Mouse (Mus musculus) adrenal gland, adult (tissue): Measurements from ENCODE around the gene Polr2e.

Source experiments
- DNase-seq, 2 experiments: peaks; one replicate each; pipeline ENCODE4 v3.0.0; 2022 to 2023; ENCODE audit warnings: low spot score in 1 of 2; ENCODE audit not compliant: inconsistent age in 2 of 2

The Polr2e gene

DNA sequence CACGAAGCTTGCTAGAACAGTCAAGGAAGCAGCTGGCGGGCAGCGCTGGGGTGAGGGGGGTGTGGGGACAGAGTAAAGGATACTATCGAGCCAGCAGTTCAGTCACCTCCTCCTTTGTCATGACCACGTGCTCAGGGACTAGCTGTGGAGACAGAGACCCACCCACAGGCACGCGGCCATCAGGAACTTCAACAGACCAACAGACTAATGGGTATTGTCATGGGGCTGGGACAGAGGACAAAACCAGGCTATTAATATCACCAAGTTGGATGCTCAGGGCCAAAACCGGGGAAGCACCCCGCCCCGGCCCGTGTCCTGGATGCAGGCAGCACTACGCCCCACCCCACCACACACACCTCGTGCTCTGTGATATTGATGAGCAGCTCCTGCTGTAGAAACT, 2.8 kb downstream of the Polr2e start:
- no peak for DNase-seq

DNA sequence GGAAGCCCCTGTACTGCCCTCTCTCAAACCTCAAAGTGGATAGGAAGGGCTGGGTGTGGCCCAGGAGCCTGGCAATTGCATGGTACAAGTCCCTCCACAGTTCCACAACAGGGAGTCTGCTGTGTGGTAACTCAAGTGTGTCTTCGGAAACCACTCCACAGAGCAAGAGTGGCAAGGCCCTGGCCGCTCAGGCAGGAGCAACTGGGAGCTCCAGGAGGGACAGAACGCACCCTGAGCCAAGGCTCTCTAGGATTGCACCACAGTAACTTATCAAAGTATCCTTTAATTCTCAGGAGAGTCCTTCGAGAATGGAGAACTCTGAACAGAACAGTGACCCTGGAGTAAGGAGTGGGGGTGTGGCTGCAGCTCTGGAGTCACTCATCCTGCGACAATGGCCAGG, 3.9 kb downstream of the Polr2e start:
- no peak for DNase-seq

DNA sequence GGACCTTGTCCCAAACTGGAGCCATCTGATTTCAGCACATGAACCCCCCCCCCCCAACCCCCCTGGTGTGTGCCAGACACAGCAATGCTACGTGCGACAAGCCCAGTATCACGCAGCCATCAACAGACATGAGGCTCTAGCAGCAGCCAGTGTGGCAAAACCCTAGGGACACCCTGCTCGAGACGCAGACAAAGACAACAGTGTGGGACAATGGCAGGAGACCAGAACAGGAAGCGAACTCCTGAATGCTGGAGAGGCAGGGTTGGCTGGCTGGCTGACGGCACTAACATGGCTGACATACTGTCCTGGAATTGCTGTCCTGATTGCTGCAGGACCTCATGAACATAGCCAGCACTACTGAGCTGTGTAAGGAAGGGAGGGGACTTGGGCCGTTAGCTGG, 4.4 kb downstream of the Polr2e start:
- no peak for DNase-seq

DNA sequence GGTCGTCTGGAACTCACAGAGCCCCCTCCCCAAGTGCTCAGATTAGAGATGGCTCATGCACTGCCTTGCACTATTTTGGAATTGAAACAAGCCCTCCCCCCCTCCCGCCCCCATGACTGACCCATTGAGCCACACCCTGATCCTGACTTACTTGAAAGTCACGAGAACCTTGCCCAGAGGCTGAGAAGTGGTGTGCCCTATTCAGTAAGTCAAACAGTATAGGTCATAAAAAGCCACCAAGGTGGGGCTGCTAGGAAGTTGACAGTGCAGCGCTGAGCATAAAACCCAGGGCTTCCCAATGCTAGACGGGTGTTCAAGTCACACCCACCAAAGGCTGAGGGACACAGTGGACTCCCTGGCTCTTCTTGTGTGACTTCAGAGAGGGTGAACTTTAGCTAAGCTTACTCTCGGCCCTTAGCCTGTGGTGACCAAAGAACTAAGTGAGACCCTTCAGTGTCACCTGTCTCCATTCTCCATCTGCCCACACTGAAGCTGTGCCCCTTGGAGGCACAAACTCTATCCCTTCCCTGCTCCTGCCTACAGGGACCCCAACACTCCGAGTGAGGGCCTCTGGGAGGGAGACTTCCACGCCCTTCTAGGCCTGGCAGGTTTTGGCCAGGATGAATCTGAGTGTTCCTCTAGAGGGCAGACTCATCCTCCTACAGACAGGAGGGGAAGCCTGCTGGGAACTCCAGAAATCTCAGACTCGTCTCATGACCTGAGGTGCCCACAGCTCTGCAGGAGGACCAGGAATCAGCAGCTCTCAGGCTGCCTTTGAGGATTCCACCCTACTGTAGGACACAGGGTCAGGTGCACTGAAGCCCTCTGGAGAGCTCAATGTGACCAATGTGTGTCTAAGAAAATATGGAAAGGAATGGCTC, 5.8 kb downstream of the Polr2e start:
- DNase-seq = peak; percentile 69 to 88

DNA sequence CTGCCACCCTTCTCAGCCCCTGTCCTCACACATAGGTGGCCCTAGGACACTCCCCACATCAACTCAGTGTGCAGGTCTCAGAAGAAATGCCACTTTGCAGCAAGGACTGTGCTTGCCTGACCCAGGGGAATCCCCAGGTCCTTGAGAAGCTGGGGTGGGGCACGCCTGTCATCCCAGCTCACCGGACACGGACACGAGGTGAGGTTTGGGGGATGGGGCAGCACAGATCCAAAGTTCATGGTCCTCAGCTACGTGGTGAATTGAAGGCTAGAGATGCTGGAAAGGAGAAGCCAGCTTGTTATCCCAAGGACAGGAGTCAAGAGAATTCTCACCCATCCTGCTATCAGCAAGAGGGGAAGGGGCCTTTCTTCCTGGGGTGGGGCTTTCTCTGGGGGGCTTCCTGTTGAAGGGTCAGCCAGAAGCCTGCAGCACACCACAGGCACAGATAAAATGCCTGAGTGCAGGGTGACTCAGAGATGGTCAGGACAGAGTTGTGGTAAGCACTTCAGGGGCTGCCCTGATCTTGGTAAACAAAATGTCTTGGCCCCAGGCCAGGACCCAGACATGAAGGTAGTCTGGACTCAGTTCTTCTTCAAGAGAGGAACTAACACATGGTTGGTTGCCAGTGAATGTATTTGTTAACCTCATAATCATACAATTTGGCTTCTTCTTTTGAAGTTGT, 6.7 kb downstream of the Polr2e start:
- DNase-seq = peak; percentile 84 to 90

DNA sequence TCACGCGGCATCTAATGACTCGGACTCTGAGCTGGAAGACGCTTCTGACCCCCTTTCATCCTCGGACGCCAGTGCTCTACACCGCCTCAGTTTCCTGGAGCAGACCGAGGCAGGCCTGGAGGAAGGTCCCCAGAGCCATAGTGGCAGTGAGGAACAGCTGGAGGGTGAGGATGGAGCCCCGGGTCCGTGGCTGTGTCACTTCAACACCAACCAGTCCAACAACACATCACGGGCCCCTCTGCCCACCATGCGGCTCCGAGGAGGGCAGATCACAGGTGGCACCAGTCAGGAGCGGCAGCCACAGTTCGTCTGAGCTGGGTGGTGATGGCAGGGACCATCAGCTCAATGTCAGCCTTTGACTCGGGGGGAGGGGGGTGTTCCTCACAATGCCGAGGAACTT, 8.9 kb downstream of the Polr2e start:
- DNase-seq = no peak

DNA sequence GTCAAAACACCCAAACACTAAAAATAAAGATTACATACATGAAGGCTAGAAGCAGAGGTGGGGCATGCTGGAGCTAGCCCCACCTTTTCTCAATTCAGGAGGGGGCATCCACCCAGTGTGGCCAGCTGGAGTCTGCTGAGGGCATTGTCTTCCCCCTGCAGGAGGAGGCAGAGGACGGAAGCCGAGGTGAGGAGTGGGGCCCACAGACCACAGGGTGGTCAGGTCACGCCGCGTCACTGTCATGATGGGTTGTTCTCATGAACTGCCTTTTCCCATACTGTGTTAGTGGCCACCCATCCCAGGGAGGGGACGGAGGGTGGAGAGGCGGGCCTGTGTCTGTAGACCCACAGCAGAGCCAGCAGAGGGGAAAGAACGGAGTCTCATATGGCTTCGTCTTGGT, 9.4 kb downstream of the Polr2e start:
- no peak for DNase-seq

DNA sequence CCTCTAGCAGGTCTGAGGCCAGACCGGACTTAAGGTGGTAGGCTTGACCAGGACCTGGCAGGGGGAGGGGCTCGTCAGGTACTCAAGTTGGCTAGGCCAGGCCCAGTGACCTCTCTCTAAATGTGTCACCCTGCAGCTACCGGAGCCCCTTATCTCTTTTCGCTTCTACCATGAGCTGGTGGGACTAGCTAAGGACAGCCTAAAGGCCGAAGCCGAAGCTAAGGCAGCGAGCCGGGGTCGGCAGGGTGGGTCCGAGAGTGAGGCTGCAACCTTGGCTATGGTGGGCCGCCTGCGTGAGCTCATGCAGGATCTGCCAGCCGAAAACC, 11.1 kb downstream of the Polr2e start:
- no peak for DNase-seq

DNA sequence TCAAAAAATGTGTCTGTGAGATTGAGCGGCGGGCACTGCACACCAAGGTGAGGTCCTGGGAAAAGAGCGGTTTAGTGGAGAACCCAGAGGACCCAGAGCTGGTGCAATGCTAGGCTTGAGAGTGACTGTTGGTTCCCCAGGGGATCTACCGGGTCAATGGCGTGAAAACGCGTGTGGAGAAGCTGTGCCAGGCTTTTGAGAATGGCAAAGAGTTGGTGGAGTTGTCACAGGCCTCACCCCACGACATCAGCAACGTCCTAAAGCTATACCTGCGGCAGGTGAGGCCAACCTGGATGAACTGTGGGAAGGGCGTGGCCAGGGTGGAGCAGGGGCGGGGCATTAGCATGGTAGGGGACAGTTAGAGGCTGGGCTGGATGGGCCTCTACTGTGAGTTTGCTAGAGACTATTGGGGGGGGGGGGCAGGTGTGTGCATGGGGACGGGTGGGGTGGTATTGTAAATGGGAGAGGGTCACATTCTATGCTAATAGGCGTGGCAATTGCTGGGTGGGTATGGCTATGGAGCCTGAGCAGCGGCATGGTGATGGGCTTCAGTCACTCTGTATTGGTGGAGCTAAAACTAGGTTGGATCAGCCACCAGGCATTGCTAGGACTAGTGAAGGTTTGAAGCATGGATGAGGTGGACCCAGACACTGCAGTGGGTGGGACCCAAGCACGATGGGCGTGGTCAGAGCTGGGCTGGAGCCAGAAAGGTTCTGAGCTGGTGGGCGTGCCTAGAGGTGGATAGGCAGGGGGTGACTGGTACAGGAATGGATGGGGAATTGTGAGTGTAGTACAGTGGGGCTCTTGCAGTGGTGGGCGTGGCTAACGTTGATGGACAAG, 11.7 kb downstream of the Polr2e start:
- no peak for DNase-seq

DNA sequence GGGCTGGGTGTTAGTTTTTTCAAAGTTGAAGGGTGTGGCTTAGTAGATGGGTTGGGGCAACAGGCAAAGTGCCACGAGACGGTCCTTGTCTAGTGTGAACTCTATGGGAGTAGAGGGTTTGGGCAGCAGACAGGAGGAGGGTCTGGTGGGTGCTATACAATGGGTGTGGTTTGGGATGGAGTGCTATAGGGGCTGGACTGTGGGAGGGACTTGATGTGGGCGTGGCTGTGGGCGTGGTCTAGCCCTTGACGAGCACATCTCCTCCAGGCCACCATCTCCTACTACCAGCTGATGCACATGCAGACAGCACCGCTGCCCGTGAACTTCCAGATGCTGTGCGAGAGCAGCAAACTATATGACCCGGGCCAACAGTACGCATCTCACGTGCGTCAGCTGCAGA, 13.7 kb downstream of the Polr2e start:
- no peak for DNase-seq

DNA sequence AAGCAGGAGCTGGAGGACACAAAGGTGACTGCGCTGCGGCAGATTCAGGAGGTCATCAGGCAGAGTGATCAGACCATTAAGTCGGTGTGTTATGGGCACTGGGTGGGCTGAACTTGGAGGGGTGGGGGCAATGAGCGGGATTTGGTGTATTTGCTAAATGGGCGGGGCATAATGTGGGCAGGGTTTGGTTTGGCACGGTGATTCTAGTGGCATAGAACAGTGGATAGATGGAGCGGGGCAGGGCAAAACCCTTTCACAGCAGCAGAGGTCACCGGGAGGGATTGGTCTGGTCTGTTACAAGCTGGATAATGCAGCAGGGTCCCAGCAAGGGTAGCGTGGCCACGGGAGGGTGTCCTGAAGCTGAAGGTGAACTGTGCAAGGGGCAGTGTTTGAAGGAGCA, 14.1 kb downstream of the Polr2e start:
- no peak for DNase-seq

DNA sequence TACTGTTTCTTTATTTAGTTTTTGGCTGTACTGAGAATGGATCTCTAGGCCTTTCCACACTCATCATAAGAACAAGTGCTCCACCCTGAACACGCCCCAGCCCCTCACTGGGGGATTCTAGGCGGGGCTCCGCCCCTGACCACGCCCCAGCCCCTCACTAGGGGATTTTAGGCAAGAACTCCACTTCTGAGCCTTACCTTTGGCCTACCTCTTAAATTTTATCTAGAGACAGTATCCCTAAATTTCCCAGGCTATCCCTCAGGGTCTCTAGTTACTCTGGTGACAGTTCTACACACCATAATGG, 14.6 kb downstream of the Polr2e start:
- no peak for DNase-seq

DNA sequence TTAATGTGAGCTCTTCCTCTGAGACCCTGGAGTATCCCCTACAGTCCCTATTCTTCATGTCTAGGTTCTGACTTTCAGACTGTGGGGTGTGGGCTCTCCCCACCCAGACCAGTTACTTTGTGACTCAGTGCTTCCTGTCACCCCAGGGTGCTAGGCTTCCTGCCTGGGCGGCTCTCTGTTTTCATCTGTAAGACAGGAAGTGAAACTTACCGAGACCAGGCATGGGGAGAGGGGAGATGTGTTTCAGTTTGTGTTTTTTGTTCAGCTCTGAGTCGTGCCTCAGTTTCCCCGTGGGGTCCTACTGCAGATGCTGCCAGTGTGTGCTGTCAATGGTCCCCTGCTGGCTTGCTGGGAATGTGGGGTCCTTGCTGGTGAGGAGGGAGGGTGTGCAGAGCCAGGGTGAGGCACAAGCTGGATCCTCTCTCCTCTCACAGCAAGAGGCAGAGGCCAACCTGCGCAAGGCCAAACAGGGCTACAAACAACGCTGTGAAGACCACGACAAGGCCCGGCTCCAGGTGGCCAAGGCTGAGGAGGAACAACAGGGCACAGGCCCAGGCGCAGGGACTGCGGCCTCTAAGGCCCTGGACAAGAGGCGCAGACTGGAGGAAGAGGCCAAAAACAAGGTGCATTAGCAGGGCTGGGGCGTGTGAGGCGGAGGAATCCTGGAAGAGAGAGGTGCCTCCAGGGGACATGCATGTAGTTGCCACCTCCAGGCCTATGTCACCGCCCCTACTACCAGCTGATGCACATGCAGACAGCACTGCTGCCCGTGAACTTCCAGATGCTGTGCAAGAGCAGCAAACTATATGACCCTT, 15.2 kb downstream of the Polr2e start:
- DNase-seq = no peak

DNA sequence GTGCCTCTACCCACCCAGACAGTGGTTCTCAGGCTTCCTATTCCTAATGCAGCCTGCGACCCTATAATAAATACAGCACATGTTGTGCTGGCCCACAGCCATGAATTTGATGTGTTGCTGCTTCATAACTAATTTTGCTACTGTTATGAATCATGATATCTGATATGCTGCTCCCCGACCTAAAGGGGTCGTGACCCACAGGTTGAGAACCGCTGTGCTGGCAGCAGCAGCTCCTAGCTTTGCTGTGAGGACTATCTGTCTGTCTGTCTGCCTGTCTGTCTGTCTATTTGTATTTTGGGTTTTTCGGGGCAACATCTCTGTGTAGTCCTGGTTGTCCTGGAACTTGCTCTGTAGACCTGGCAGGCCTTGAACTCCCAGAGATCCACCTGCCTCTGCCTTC, 15.8 kb downstream of the Polr2e start:
- DNase-seq = no peak

DNA sequence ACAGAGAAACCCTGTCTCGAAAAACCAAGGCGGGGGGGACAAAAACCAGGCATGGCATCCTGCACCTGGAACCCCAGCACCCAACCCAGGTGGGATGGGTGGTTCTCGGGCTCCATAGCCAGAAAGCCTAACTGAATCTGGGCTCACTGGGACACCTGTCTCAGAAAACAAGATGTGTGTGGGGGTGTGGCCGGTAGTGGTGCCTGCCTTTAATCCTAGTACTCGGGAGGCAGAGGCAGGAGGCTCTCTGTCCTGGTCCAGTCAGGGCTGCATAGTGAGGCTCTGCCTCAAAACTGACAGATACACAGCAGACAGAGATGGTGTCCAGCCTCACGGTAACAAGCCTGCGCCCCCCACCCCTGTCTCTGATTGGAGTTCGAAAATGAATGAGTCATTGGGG, 16.8 kb downstream of the Polr2e start:
- DNase-seq = no peak

DNA sequence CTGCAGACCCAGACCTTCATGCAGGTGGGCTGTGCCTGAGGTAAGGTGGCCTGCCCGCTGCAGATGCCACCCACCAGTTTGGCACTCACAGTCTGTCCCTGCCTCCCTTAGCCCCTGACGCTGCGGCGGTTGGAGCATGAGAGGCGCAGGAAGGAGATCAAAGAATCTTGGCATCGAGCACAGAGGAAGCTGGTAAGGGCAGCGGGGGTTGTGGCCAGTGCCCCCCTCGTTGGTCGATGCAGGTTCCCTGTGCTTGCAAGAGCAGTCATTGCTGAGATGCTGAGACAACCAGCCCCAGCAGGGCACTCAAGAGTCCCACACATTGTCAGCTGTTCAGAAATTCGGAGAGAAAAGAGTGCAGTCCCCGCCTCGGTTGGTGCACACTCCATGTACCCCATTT, 17.4 kb downstream of the Polr2e start:
- DNase-seq = no peak

DNA sequence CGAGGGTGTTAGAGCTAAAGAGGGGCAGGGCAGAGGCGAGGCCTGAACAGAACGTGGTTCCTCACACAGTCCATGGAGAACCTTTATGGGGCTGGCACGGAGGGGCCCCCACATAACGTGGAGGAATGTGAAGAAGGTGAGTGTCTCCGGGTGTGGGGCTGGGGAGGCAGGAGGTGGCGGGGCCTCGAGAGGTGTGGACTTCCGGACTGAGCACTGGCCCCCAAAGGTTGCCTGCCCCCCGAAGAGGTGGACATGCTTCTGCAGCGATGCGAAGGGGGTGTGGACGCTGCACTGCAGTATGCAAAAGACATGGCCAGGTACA, 18.3 kb downstream of the Polr2e start:
- DNase-seq = no peak

DNA sequence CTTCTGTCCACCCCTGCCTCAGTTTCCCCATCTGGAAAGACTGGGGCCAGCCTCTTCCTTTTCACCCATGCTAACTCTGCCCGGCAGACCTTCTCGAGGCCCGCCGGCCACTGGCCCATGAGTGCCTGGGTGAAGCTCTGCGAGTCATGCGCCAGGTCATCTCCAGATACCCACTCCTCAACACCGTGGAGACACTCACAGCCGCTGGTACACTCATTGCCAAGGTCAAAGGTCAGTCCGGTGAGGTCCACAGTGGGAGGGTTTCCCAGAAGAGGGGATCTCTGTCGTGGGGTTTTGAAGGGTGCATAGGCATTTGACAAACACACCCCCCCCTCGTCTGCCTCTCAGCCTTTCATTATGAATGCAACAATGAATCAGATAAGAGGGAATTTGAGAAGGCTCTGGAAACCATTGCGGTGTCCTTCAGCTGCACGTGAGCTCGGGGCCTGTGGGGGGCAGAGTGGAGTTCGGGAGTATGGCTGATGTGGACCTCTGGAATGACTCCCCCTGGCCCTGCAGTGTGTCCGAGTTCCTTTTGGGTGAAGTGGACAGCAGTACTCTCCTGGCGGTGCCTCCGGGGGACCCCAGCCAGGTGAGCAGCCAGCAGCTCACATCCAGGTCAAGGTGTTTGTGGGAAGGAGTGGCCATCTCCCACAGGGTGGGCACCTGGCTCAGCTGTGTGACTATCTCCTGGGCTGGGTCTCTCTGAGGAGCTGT, 18.8 kb downstream of the Polr2e start:
- DNase-seq = no peak

DNA sequence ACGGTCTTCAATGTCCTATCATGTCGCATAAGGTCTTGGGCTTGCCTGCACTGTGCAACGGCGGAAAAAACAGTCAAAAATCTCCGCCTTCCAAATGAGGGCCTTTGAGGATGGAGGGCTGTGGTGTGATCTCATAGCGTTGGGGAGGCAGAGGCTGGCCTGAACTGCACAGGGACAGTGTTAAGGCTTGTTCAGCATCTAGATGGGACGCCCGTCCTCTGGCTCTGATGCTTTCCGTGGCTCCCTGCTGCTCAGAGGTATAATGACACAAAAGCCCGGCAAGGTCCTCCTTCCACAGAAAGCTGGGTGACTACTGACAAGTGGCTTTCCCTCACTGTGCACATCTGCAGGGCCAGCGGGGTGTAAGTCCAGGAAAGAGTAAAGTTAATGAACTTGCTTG, 19.4 kb downstream of the Polr2e start:
- no peak for DNase-seq

DNA sequence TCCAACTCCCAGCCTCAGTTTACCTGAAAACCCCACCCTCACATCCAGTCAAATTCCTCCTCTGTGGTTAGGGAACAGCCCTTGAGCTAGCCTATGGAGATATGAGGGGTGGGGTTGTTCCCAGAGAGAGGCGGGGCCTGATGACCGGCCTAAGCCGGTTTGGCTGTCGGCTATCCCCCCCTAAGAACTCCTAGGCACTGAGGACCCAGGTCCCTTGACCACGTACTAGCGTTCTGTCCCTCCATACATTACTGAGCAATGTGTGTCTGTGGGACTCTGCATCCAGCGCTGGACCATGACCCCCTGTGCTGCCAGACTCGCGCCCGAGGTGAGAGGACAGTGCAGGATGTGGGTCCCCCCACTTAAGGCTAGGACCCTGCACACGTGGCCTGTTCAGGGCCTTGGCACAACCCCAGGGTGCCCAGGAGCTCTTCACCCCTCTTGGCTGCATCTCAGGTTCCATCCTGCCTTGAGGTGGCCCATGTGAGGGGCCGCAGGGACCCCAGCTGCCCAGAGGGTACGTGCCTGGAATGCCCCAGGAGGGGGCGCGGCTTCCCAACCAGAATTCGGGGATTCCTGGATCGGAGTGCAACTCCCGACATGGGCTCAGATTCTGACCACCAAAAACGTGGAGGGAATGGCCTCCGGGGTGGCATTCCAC, 20.0 kb downstream of the Polr2e start:
- no peak for DNase-seq
